In genomic region chr17:5324236-5324876, GRCm38 (mm10) we compare ENCODE assay signal across 9 mouse cellular contexts.
DNase-seq lines count a peak whose midpoint lies in the region; ATAC-seq and TF ChIP-seq lines count a peak whose summit lies in the region.
"Had no signal": no experiment of that assay in that cellular context is flagged by ENCODE, and none has a peak within 500 bp of the region (broad histone marks: within the 10 kb centered on the region; RNA-seq: fewer than 3 reads in every experiment).

No protein-coding gene starts in this region.

- H3K36me3 ChIP-seq in forebrain, embryonic 11.5 days (ENCODE audit: control insufficient read depth, insufficient read depth, low read length) = peaks cover 6% of the 10 kb centered on the region
- peaks cover 7% of the 10 kb centered on the region; the same call in 1 of the 2 replicates for H3K36me3 ChIP-seq in limb, embryonic 11.5 days (ENCODE audit: control insufficient read depth, insufficient read depth, low read length)
- H3K36me3 ChIP-seq in midbrain, postnatal 0 days (ENCODE audit: insufficient read depth, low read length) = peaks cover 37% of the 10 kb centered on the region

- no peak overlapping the region for H3K27ac ChIP-seq in forebrain, embryonic 11.5 days (ENCODE audit: low read depth, low read length)
- H3K27ac ChIP-seq in limb, embryonic 11.5 days (replicated peaks; ENCODE audit: low read depth, low read length) = no peak overlapping the region
- H3K27ac ChIP-seq in midbrain, postnatal 0 days (ENCODE audit: low read depth, low read length) = no peak overlapping the region
- H3K27ac ChIP-seq: macrophage had no signal

- DNase-seq in adrenal gland, postnatal 14 days = peak; percentile 63
- DNase-seq in adrenal gland, postnatal 4 days (ENCODE audit: low spot score in 2 of 2) = no peak
- peak; percentile 78 for DNase-seq in forebrain, embryonic 11.5 days (ENCODE audit: low spot score)
- peak; percentile 72 for DNase-seq in heart, postnatal 4 days
- peak; percentile 61 for DNase-seq in limb, embryonic 11.5 days (ENCODE audit: low spot score)
- DNase-seq in midbrain, postnatal 0 days (ENCODE audit: low spot score) = peak; percentile 64
- DNase-seq in spleen, postnatal 4 days (ENCODE audit: low spot score in 2 of 2) = no peak
- DNase-seq in thymus, postnatal 0 days (ENCODE audit: low spot score) = no peak

- no peak overlapping the region for H3K4me3 ChIP-seq in forebrain, embryonic 11.5 days (ENCODE audit: low read depth, low read length)
- no peak overlapping the region for H3K4me3 ChIP-seq in limb, embryonic 11.5 days (ENCODE audit: low read depth, low read length)
- H3K4me3 ChIP-seq in midbrain, postnatal 0 days (ENCODE audit: low read depth, low read length) = no peak overlapping the region

- peaks cover 2% of the 10 kb centered on the region; the same call in 1 of the 2 replicates for H3K27me3 ChIP-seq in forebrain, embryonic 11.5 days (ENCODE audit: control insufficient read depth, insufficient read depth, low read length)
- no peaks in the 10 kb centered on the region for H3K27me3 ChIP-seq in limb, embryonic 11.5 days (ENCODE audit: control insufficient read depth, insufficient read depth, low read length)
- H3K27me3 ChIP-seq in midbrain, postnatal 0 days (ENCODE audit: insufficient read depth, low read length) = no peaks in the 10 kb centered on the region

- 20% methylated on average over 10 of the region's 10 CpGs for WGBS in forebrain, embryonic 11.5 days
- 12% methylated on average over 10 of the region's 10 CpGs for WGBS in limb, embryonic 11.5 days
- WGBS in midbrain, postnatal 0 days = 32% methylated on average over 10 of the region's 10 CpGs

- TF ChIP-seq CTCF in midbrain, postnatal 0 days (IDR thresholded peaks at IDR 0.05) = no peak

- no peaks in the 10 kb centered on the region for H3K9me3 ChIP-seq in forebrain, embryonic 11.5 days (ENCODE audit: control insufficient read depth, low read length)
- H3K9me3 ChIP-seq in limb, embryonic 11.5 days (ENCODE audit: control insufficient read depth, low read length) = no peaks in the 10 kb centered on the region
- H3K9me3 ChIP-seq in midbrain, postnatal 0 days (ENCODE audit: low read length) = no peaks in the 10 kb centered on the region

- peaks cover 19% of the 10 kb centered on the region; the same call in 1 of the 2 replicates for H3K4me1 ChIP-seq in forebrain, embryonic 11.5 days (replicated peaks; ENCODE audit: control insufficient read depth, insufficient read depth, low read length)
- peaks cover 19% of the 10 kb centered on the region for H3K4me1 ChIP-seq in limb, embryonic 11.5 days (ENCODE audit: control insufficient read depth, insufficient read depth, low read length)
- no peaks in the 10 kb centered on the region for H3K4me1 ChIP-seq in midbrain, postnatal 0 days (ENCODE audit: insufficient read depth, low read length)

- ATAC-seq in forebrain, embryonic 11.5 days (replicated peaks; ENCODE audit: low FRiP score) = peak; percentile 84
- ATAC-seq in limb, embryonic 11.5 days (ENCODE audit: insufficient number of reproducible peaks, low FRiP score, low TSS enrichment, low read depth) = peak; percentile 75
- ATAC-seq in midbrain, postnatal 0 days (ENCODE audit: low FRiP score) = no peak

- no peak overlapping the region for H3K9ac ChIP-seq in forebrain, embryonic 11.5 days (ENCODE audit: low read length)
- H3K9ac ChIP-seq in limb, embryonic 11.5 days (ENCODE audit: low read length) = no peak overlapping the region
- no peak overlapping the region for H3K9ac ChIP-seq in midbrain, postnatal 0 days (replicated peaks; ENCODE audit: low read length, poor library complexity, severe bottlenecking)

- no peak overlapping the region for H3K4me2 ChIP-seq in forebrain, embryonic 11.5 days (ENCODE audit: low read depth, low read length, severe bottlenecking)
- H3K4me2 ChIP-seq in limb, embryonic 11.5 days (ENCODE audit: low read depth, severe bottlenecking) = peak overlapping the region; percentile 27; the same call in 1 of the 2 replicates
- no peak overlapping the region for H3K4me2 ChIP-seq in midbrain, postnatal 0 days (ENCODE audit: low read depth, low read length, poor library complexity, severe bottlenecking)

Comparison
In these comparisons a context has a peak if more than half of its experiments do, and no peak if none do; other contexts are left out.
1. DNase-seq: peak in adrenal gland, postnatal 14 days (single experiment), forebrain, embryonic 11.5 days (single experiment), heart, postnatal 4 days (single experiment), limb, embryonic 11.5 days (single experiment) and midbrain, postnatal 0 days (single experiment); none in adrenal gland, postnatal 4 days (0 of 2), spleen, postnatal 4 days (0 of 2) and thymus, postnatal 0 days (single experiment).